Mouse (Mus musculus) ES-E14 (cell line): ENCODE results near the gene Grin2c.

Experiments used
- CHD2 ChIP-seq: IDR thresholded peaks from 2 replicates; pipeline ENCODE4 v1.6.1; 2014; ENCODE audit warnings: mild to moderate bottlenecking, low read depth, low read length, inconsistent platforms
- HCFC1 ChIP-seq: IDR thresholded peaks from 2 replicates; pipeline ENCODE4 v1.6.1; 2012; ENCODE audit warnings: low read length, inconsistent platforms, borderline replicate concordance; ENCODE audit not compliant: insufficient read depth
- ZC3H11A ChIP-seq: IDR thresholded peaks from 2 replicates; pipeline ENCODE4 v1.6.1; 2012; ENCODE audit warnings: low read depth, mild to moderate bottlenecking, inconsistent platforms, low read length, borderline replicate concordance
- ZNF384 ChIP-seq: IDR thresholded peaks from 2 replicates; pipeline ENCODE4 v1.6.1; 2012; ENCODE audit warnings: low read depth, low read length, inconsistent platforms

DNA sequence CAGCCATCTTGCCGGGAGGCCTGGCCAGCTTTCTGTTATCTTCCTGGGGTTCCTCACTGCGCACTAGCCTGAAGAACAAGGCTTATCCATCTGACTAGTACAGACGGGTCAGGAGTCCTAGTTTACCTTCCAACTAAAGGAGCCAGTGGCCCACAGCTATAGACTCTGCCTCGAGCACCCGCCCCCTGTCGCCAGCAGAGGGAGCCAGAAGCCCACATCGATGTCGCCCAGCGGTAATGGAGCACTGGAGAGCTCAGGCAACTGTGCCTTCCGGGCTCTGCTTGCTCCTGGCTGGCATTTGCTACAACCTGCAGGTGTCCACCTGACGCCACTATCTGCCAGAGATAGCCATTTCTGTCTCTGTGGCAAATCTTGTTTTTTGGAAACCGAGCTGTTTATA lies 64.7 kb downstream of the Grin2c start:
- TF ChIP-seq ZNF384 (no peak), ZC3H11A (peak; percentile 81), HCFC1 (no peak), CHD2 (no peak)
